Mouse (Mus musculus) myocyte (in vitro differentiated cells): ENCODE results near the gene Olfr975.

ENCODE experiments used
- MAX ChIP-seq: IDR thresholded peaks from one replicate; pipeline ENCODE4 v1.6.1; 2011; ENCODE audit warnings: low read depth, mild to moderate bottlenecking, control low read depth
- POLR2A ChIP-seq: IDR thresholded peaks from one replicate; pipeline ENCODE4 v1.6.1; 2011; ENCODE audit warnings: low read depth, mild to moderate bottlenecking, control low read depth, moderate library complexity; ENCODE audit not compliant: insufficient read length
- REST ChIP-seq: IDR thresholded peaks from one replicate; pipeline ENCODE4 v1.6.1; 2011; ENCODE audit warnings: mild to moderate bottlenecking, control low read depth, moderate library complexity; ENCODE audit not compliant: insufficient read depth, insufficient read length
- SRF ChIP-seq: IDR thresholded peaks from one replicate; pipeline ENCODE4 v1.6.1; 2011; ENCODE audit warnings: low read depth; ENCODE audit not compliant: control insufficient read depth, insufficient read length
- USF1 ChIP-seq: IDR thresholded peaks from one replicate; pipeline ENCODE4 v1.6.1; 2011; ENCODE audit warnings: low read depth, mild to moderate bottlenecking, control low read depth, moderate library complexity

- no peak for TF ChIP-seq REST
- no peak for TF ChIP-seq MAX
- TF ChIP-seq POLR2A: no peak
- TF ChIP-seq USF1: no peak
- TF ChIP-seq SRF: no peak
Observed at GRCm38 (mm10) chr9:39937201-39937600, 14.6 kb downstream of the Olfr975 start, which contains the start of gene Olfr974.
